Mouse (Mus musculus) heart, embryonic 12.5 days (tissue): ENCODE results near the gene Pdilt. TPM values are rescaled to one million over a fixed set of nuclear protein-coding genes. Genes with fewer than 3 reads are reported as not detected.
"Not testable (repeated sequence)": the region's sequence is repeated elsewhere in the genome, so short reads cannot be mapped to it uniquely, and the experiment has no call there.

Experiments used
- ATAC-seq: fragments of 200-750 bp; cut with Nextera tagmentation; 2 replicates; pipeline ENCODE4 v1.8.0; 2017; ENCODE audit warnings: moderate TSS enrichment, moderate library complexity; ENCODE audit not compliant: insufficient number of reproducible peaks, low FRiP score
- H3K27ac ChIP-seq: fragments of 300-500 bp; sonication (generic); 2 replicates; pipeline ENCODE4 v1.5.1; 2016; ENCODE audit warnings: mild to moderate bottlenecking, moderate library complexity; ENCODE audit not compliant: poor library complexity, severe bottlenecking
- H3K27me3 ChIP-seq: fragments of 300-500 bp; sonication (generic); replicated peaks from 2 replicates; pipeline ENCODE4 v1.6.1; 2016; ENCODE audit warnings: mild to moderate bottlenecking, moderate library complexity
- H3K36me3 ChIP-seq: fragments of 300-500 bp; sonication (generic); 2 replicates; pipeline ENCODE4 v1.6.1; 2016; ENCODE audit warnings: mild to moderate bottlenecking, moderate library complexity
- H3K4me1 ChIP-seq: fragments of 300-500 bp; sonication (generic); replicated peaks from 2 replicates; pipeline ENCODE4 v1.6.1; 2016; ENCODE audit warnings: mild to moderate bottlenecking
- H3K4me2 ChIP-seq: fragments of 300-500 bp; sonication (generic); 2 replicates; pipeline ENCODE4 v1.6.1; 2016; ENCODE audit warnings: mild to moderate bottlenecking, moderate library complexity
- H3K4me3 ChIP-seq: fragments of 300-500 bp; sonication (generic); 2 replicates; pipeline ENCODE4 v1.5.1; 2016; ENCODE audit warnings: mild to moderate bottlenecking
- H3K9ac ChIP-seq: fragments of 300-500 bp; sonication (generic); 2 replicates; pipeline ENCODE4 v1.6.1; 2016; ENCODE audit warnings: mild to moderate bottlenecking, moderate library complexity
- H3K9me3 ChIP-seq: fragments of 300-500 bp; sonication (generic); replicated peaks from 2 replicates; pipeline ENCODE4 v1.6.1; 2016; ENCODE audit warnings: mild to moderate bottlenecking, moderate library complexity
- WGBS: fragments of 180-500 bp; shearing (Covaris S2); methylation state at CpG from one replicate; pipeline ENCODE4 v1.1.7; 2016; 5-methylcytosine and 5-hydroxymethylcytosine counted together
- polyA plus RNA-seq: library from polyadenylated mRNA; unstranded; fragments of >200 nt; fragmentation: Nextera tagmentation; extraction: Ambion mirVana; gene quantifications from 2 replicates; pipeline ENCODE4 v1.2.1, GENCODE M21; 2016

The Pdilt gene
- polyA plus RNA-seq = not detected in 2 replicates

- Histone ChIP-seq H3K36me3 (no peaks in the 10 kb centered on the region), H3K4me1 (no peaks in the 10 kb centered on the region), H3K27me3 (no peaks in the 10 kb centered on the region; the same call in 1 of the 2 replicates), H3K27ac (no peak within 1 kb of the TSS), H3K9ac (no peak within 1 kb of the TSS), H3K4me2 (no peak within 1 kb of the TSS), H3K9me3 (no peaks in the 10 kb centered on the region), H3K4me3 (no peak within 1 kb of the TSS)
- WGBS = 57% methylated on average over 4 of the region's 4 CpGs
- ATAC-seq = no peak
Observed at GRCm38 (mm10) chr7:119523389-119523788, at the start of gene Pdilt. Gene Pdilt, minus strand, starts transcription at chr7:119523489.

GRCm38 (mm10) chr7:119562476-119562875, 39.2 kb upstream of the Pdilt start:
- not testable (repeated sequence) for H3K4me2 ChIP-seq, H3K9me3 ChIP-seq, H3K27ac ChIP-seq, H3K9ac ChIP-seq, H3K4me1 ChIP-seq, H3K4me3 ChIP-seq, ATAC-seq, H3K27me3 ChIP-seq, H3K36me3 ChIP-seq
- WGBS = 78% methylated on average over 2 of the region's 2 CpGs

GRCm38 (mm10) chr7:119561441-119561840, 38.2 kb upstream of the Pdilt start:
- ATAC-seq = no peak
- Histone ChIP-seq H3K36me3 (no peaks in the 10 kb centered on the region), H3K4me3 (no peak overlapping the region), H3K27me3 (no peaks in the 10 kb centered on the region), H3K9ac (no peak overlapping the region), H3K9me3 (no peaks in the 10 kb centered on the region), H3K4me1 (no peaks in the 10 kb centered on the region), H3K4me2 (no peak overlapping the region), H3K27ac (no peak overlapping the region)
- WGBS = 49% methylated on average over 4 of the region's 4 CpGs

- Histone ChIP-seq H3K9ac (no peak overlapping the region), H3K27ac (no peak overlapping the region), H3K9me3 (no peaks in the 10 kb centered on the region), H3K4me2 (no peak overlapping the region), H3K4me1 (no peaks in the 10 kb centered on the region), H3K36me3 (no peaks in the 10 kb centered on the region), H3K27me3 (no peaks in the 10 kb centered on the region), H3K4me3 (no peak overlapping the region)
- WGBS = 79% methylated on average over 3 of the region's 3 CpGs
- no peak for ATAC-seq
Observed at GRCm38 (mm10) chr7:119560452-119560835, 37.2 kb upstream of the Pdilt start.

- Histone ChIP-seq H3K4me1 (no peaks in the 10 kb centered on the region), H3K27ac (no peak overlapping the region), H3K9ac (no peak overlapping the region), H3K4me2 (no peak overlapping the region), H3K27me3 (no peaks in the 10 kb centered on the region), H3K9me3 (no peaks in the 10 kb centered on the region), H3K4me3 (no peak overlapping the region), H3K36me3 (no peaks in the 10 kb centered on the region)
- WGBS = 77% methylated on average over 3 of the region's 3 CpGs
- ATAC-seq = no peak
Observed at GRCm38 (mm10) chr7:119559789-119560451, 36.6 kb upstream of the Pdilt start.

- Histone ChIP-seq H3K9me3 (no peaks in the 10 kb centered on the region), H3K27ac (no peak within 1 kb of the TSS), H3K4me1 (no peaks in the 10 kb centered on the region), H3K9ac (no peak within 1 kb of the TSS), H3K4me3 (no peak within 1 kb of the TSS), H3K4me2 (no peak within 1 kb of the TSS), H3K36me3 (no peaks in the 10 kb centered on the region), H3K27me3 (no peaks in the 10 kb centered on the region)
- no peak for ATAC-seq
- 70% methylated on average over 1 of the region's 1 CpGs for WGBS
Observed at GRCm38 (mm10) chr7:119554040-119554439, 30.8 kb upstream of the Pdilt start, which contains the start of gene Acsm2. Gene Acsm2, plus strand, starts transcription at chr7:119554340.

- no peak for ATAC-seq
- 73% methylated on average over 3 of the region's 3 CpGs for WGBS
Observed at GRCm38 (mm10) chr7:119550471-119551222, 27.4 kb upstream of the Pdilt start.

GRCm38 (mm10) chr7:119545572-119545971, 22.3 kb upstream of the Pdilt start:
- Histone ChIP-seq H3K4me3 (no peak overlapping the region), H3K4me2 (no peak overlapping the region), H3K27ac (no peak overlapping the region), H3K27me3 (no peaks in the 10 kb centered on the region), H3K9me3 (no peaks in the 10 kb centered on the region), H3K9ac (no peak overlapping the region), H3K36me3 (no peaks in the 10 kb centered on the region), H3K4me1 (no peaks in the 10 kb centered on the region)
- no peak for ATAC-seq

More at GRCm38 (mm10) chr7:119550471-119551222, 27.4 kb upstream of the Pdilt start:
- Histone ChIP-seq H3K27ac (no peak overlapping the region), H3K4me1 (no peaks in the 10 kb centered on the region), H3K4me3 (no peak overlapping the region), H3K36me3 (no peaks in the 10 kb centered on the region), H3K9me3 (no peaks in the 10 kb centered on the region), H3K4me2 (no peak overlapping the region), H3K9ac (no peak overlapping the region), H3K27me3 (no peaks in the 10 kb centered on the region)

GRCm38 (mm10) chr7:119542445-119542844, 19.2 kb upstream of the Pdilt start:
- H3K4me1 ChIP-seq = no peaks in the 10 kb centered on the region
- H3K4me2 ChIP-seq = no peak overlapping the region
- no peak overlapping the region for H3K27ac ChIP-seq
- no peaks in the 10 kb centered on the region for H3K9me3 ChIP-seq
- no peak for ATAC-seq
- no peak overlapping the region for H3K9ac ChIP-seq
- no peak overlapping the region for H3K4me3 ChIP-seq
- no peaks in the 10 kb centered on the region for H3K36me3 ChIP-seq
- no peaks in the 10 kb centered on the region for H3K27me3 ChIP-seq
- 58% methylated on average over 2 of the region's 2 CpGs for WGBS

GRCm38 (mm10) chr7:119534389-119534788, 11.1 kb upstream of the Pdilt start:
- no peak for ATAC-seq
- Histone ChIP-seq H3K9me3 (no peaks in the 10 kb centered on the region), H3K27ac (no peak overlapping the region), H3K4me3 (no peak overlapping the region), H3K4me2 (no peak overlapping the region), H3K36me3 (no peaks in the 10 kb centered on the region), H3K4me1 (no peaks in the 10 kb centered on the region), H3K27me3 (0 out of 2 replicates have a peak, but pooled peaks cover 3% of the 10 kb centered on the region), H3K9ac (no peak overlapping the region)
- WGBS = 68% methylated on average over 2 of the region's 2 CpGs

- Histone ChIP-seq H3K27me3 (0 out of 2 replicates have a peak, but pooled peaks cover 3% of the 10 kb centered on the region), H3K9me3 (no peaks in the 10 kb centered on the region), H3K4me3 (no peak overlapping the region), H3K36me3 (no peaks in the 10 kb centered on the region), H3K4me1 (no peaks in the 10 kb centered on the region), H3K27ac (no peak overlapping the region), H3K9ac (no peak overlapping the region), H3K4me2 (no peak overlapping the region)
- ATAC-seq = no peak
- WGBS = 36% methylated on average over 1 of the region's 1 CpGs
Observed at GRCm38 (mm10) chr7:119532924-119533323, 9.6 kb upstream of the Pdilt start.
